Mouse (Mus musculus) neutrophil, adult 65 days (primary cell): Measurements from ENCODE around the gene Thbs2. TPM values are rescaled to one million over a fixed set of nuclear protein-coding genes. Genes with fewer than 3 reads are reported as not detected.

Experiments
- total RNA-seq: library from RNA; stranded (reverse); gene quantifications from 2 replicates; pipeline ENCODE4 v1.2.4, GENCODE M21; 2023

Thbs2 gene
- 0.09 and 0.16 TPM in 2 replicates for total RNA-seq

GRCm38 (mm10) chr17:14693994-14694374, at the start of gene Thbs2:
Gene Thbs2 (minus strand): TSS chr17:14694235.

Other genes starting within 250 kb of the Thbs2 start
- not detected in 2 replicates for gene Wdr27, start 248.9 kb upstream of the Thbs2 start, total RNA-seq
- gene 1600012H06Rik, start 248.9 kb upstream of the Thbs2 start, total RNA-seq, result 20.8 and 23.1 TPM in 2 replicates